Mouse (Mus musculus): ENCODE measurements around the gene Axl.

DNA sequence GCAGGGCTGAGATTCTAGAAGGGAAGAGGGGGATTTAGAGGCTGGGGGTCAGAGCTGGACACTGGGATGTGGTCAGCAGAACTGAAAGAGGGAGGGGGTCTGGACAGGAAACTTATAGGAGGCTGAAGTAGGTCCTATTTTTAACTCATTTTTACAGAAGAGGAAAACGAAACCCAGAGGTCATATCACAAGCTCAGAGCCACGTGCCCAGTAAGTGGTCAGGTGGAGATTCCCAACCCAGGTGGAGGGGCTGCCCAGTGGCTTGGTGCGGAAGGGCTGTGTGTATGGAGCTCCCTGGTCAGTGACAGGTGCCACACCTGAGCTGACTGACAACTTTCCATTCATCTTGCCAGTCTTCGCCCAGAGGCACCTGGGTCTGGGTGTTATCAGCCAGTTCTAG lies 1.5 kb downstream of the Axl start:
- TF ChIP-seq ZC3H11A (IDR thresholded peaks at IDR 0.05; ENCODE audit: borderline replicate concordance, low read depth, low read length) (no peak), HCFC1 (IDR thresholded peaks at IDR 0.05; ENCODE audit: borderline replicate concordance, insufficient read depth, low read length) (no peak), MAFK (IDR thresholded peaks at IDR 0.05; ENCODE audit: insufficient read depth, low read depth, low read length) (no peak), ZNF384 (IDR thresholded peaks at IDR 0.05; ENCODE audit: low read depth, low read length) (no peak)
